Mouse (Mus musculus) gastrocnemius, postnatal 4 days (tissue): Measurements from ENCODE around the gene Tmem11. TPM values are rescaled to one million over a fixed set of nuclear protein-coding genes. Genes with fewer than 3 reads are reported as not detected.
A peak's percentile ranks its signal among the peaks of the same experiment; 100 is the strongest.

Experiments
- DNase-seq, 2 experiments: peaks; one replicate each; pipeline ENCODE4 v3.0.0; 2021 to 2022; ENCODE audit warnings: low spot score in 2 of 2, mixed read lengths in 2 of 2
- total RNA-seq, 2 experiments: library from RNA; stranded (reverse); gene quantifications; 2 replicates each; pipeline ENCODE4 v1.2.3; 2021

Gene Tmem11
- total RNA-seq, 2 experiments from 2014 or later, result 46.3 to 50.8 TPM

DNA sequence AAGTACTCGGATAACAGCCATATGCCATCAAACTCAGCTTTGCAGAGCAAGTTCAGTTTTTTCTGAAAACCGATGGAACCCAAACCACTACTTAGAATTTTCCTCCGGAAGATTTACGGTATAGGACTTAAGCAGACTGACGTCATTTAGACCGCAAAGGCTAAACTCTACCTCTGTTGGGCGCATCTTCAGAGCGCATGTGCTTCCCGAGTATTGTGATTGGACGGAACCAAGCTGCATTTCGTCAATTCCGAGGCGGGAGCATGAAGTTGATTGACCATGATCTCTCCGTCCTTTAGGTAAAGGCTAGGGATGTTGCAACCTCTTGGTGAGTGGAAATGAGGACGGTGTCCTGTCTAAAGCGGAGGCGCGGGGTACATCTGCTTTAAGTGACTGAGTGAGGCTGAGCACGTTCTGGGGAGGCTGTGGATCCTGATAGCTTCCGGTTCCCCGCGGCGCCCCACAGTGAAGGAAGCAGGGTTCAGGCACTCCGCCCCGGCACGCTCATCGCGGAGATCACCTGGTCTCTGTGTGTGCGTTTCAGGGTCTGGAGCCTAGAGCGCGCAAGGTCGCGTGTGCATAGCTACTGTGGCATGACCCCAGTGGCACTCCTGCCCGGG lies 48.5 kb downstream of the Tmem11 start, which contains the start of gene Dhrs7b:
Gene Dhrs7b (plus strand): TSS at position 199 of the 620 bp plus-strand sequence.
- peak; percentile 42 to 74 for DNase-seq

DNA sequence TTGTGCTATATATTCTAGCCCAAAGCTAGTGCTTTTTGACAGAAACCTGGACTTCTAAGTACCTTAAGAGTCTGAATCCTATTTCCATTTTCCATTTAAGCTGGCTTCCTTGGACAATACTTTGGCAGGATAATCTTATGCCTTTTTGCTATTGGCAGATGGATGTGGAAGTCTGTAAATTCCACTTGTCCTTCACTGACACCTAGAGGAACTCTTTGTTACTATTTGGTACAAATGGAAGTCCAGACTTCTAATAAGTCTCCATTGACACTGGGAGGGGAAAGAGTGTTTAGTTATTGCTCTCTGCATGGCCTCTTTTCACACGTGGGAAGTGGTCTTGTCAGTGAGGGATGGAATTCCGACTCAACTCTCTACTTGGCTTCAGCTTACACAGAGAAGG lies 50.2 kb downstream of the Tmem11 start:
- no peak for DNase-seq

- no peak for DNase-seq
Observed at GRCm38 (mm10) chr11:60827241-60827945, 51.7 kb downstream of the Tmem11 start.

DNA sequence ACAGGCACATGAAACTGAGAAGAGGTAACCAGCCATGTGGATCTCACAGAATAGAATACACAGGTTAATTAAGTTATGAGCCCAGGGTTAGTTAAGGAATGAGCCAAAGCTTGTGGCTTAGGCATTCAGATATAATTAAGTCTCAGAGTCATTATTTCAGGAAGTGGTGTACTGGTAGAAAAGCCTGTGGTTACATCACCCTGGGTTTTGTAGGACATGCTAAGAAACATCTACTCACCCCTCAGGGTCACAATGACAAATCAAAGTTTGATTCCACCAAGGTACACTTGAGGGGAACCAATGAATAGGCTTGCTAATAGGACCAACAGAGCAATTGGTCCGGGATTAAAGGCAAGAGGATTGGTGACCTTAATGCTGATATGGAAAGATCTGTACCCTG lies 52.4 kb downstream of the Tmem11 start:
- DNase-seq, result no peak

DNA sequence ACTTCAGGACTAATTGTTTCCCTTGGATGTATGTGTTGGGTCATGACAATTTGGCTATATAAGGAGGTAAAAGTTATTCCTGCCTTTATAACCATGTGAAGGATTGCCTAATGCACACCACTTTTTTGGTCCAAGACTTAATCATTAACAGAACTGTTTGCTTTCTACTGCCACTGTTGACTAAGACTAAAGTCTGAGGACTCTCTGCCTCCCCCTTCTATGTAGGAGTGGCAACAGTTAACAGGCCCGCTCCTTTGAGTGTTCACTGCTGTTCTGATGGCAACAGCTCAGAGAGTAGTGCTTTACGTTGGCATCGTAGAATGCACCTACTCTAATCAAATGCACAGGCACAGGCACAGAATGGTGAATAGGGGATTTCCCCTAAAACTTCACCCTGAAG lies 53.9 kb downstream of the Tmem11 start:
- no peak for DNase-seq

GRCm38 (mm10) chr11:60823771-60824170 lies 55.3 kb downstream of the Tmem11 start:
- DNase-seq, result no peak

DNA sequence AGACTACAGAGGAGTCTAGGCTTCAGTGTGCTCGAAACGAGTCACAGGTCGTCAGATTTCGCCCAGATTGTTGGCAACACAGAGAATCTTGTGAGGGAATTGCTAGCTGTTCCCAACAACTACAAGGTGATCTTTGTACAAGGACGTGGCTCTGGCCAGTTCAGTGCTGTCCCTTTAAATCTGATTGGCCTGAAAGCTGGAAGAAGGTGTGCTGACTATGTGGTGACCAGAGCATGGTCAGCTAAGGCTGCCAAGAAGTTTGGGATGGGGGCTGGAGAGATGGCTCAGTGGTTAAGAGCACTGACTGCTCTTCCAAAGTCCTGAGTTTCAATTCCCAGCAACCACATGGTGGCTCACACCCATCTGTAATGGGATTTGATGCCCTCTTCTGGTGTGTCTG lies 62.7 kb downstream of the Tmem11 start:
- no peak for DNase-seq

Other genes with a start within 250 kb of the Tmem11 start
- 10 to 100 TPM; 29.7 to 32.0 TPM for gene Llgl1, start 179.5 kb downstream of the Tmem11 start, total RNA-seq
- gene Flii, start 152.0 kb downstream of the Tmem11 start, total RNA-seq, result 100 to 1,000 TPM; 104 to 113 TPM
- 10 to 100 TPM; 70.6 to 76.5 TPM for gene Mief2, start 150.9 kb downstream of the Tmem11 start, total RNA-seq
- gene Top3a, start 101.9 kb downstream of the Tmem11 start, total RNA-seq, result 10 to 100 TPM in 1 of 2 experiments, 1 to 10 TPM in 1; 9.4 to 10.6 TPM
- gene Smcr8, start 101.7 kb downstream of the Tmem11 start, total RNA-seq, result 10 to 100 TPM; 15.9 to 18.0 TPM
- gene Shmt1, start 67.6 kb downstream of the Tmem11 start, total RNA-seq, result 10 to 100 TPM; 29.0 to 34.1 TPM
- 10 to 100 TPM; 14.9 to 16.7 TPM for gene Dhrs7b, start 48.6 kb downstream of the Tmem11 start, total RNA-seq
- gene Natd1, start 35.5 kb upstream of the Tmem11 start, total RNA-seq, result 10 to 100 TPM; 19.8 to 25.2 TPM
- gene Map2k3, start 52.8 kb upstream of the Tmem11 start, total RNA-seq, result 10 to 100 TPM; 69.8 to 79.2 TPM
- gene Kcnj12, start 143.3 kb upstream of the Tmem11 start, total RNA-seq, result 10 to 100 TPM; 13.7 to 16.4 TPM
- 1 to 10 TPM; 1.1 to 1.6 TPM for gene Tnfrsf13b, start 247.5 kb upstream of the Tmem11 start, total RNA-seq